Mouse (Mus musculus) forebrain, embryonic 13.5 days (tissue): ENCODE measurements around the gene Ajuba. TPM values are rescaled to one million over a fixed set of nuclear protein-coding genes. Genes with fewer than 3 reads are reported as not detected.

Experiments
- ATAC-seq: fragments of 200-750 bp; cut with Nextera tagmentation; 2 replicates; pipeline ENCODE4 v1.8.0; 2017
- H3K27ac ChIP-seq: fragments of 300-500 bp; sonication (generic); 2 replicates; pipeline ENCODE4 v1.5.1; 2015; ENCODE audit warnings: inconsistent platforms, mild to moderate bottlenecking, moderate library complexity
- H3K27me3 ChIP-seq: fragments of 300-500 bp; sonication (generic); 2 replicates; pipeline ENCODE4 v1.6.1; 2015; ENCODE audit warnings: mild to moderate bottlenecking, inconsistent platforms
- H3K36me3 ChIP-seq: fragments of 300-500 bp; sonication (generic); 2 replicates; pipeline ENCODE4 v1.6.1; 2015; ENCODE audit warnings: mild to moderate bottlenecking, inconsistent platforms; ENCODE audit not compliant: poor library complexity, severe bottlenecking
- H3K4me1 ChIP-seq: fragments of 300-500 bp; sonication (generic); 2 replicates; pipeline ENCODE4 v1.6.1; 2015; ENCODE audit warnings: inconsistent platforms
- H3K4me2 ChIP-seq: fragments of 300-500 bp; sonication (generic); 2 replicates; pipeline ENCODE4 v1.6.1; 2015; ENCODE audit warnings: inconsistent platforms, mild to moderate bottlenecking, moderate library complexity
- H3K4me3 ChIP-seq: fragments of 300-500 bp; sonication (generic); 2 replicates; pipeline ENCODE4 v1.5.1; 2015; ENCODE audit warnings: mild to moderate bottlenecking, inconsistent platforms
- H3K9ac ChIP-seq: fragments of 300-500 bp; sonication (generic); 2 replicates; pipeline ENCODE4 v1.6.1; 2015; ENCODE audit warnings: mild to moderate bottlenecking, inconsistent platforms
- H3K9me3 ChIP-seq: fragments of 300-500 bp; sonication (generic); replicated peaks from 2 replicates; pipeline ENCODE4 v1.6.1; 2016; ENCODE audit warnings: inconsistent platforms
- WGBS: fragments of 180-500 bp; shearing (Covaris S2); methylation state at CpG from one replicate; pipeline ENCODE4 v1.1.7; 2015; 5-methylcytosine and 5-hydroxymethylcytosine counted together
- polyA plus RNA-seq: library from polyadenylated mRNA; unstranded; fragments of >200 nt; fragmentation: Nextera tagmentation; extraction: Ambion mirVana; gene quantifications from 2 replicates; pipeline ENCODE4 v1.2.1, GENCODE M21; 2015

Gene Ajuba
- polyA plus RNA-seq, 1 experiment from 2014 or later = 18.8 TPM

DNA sequence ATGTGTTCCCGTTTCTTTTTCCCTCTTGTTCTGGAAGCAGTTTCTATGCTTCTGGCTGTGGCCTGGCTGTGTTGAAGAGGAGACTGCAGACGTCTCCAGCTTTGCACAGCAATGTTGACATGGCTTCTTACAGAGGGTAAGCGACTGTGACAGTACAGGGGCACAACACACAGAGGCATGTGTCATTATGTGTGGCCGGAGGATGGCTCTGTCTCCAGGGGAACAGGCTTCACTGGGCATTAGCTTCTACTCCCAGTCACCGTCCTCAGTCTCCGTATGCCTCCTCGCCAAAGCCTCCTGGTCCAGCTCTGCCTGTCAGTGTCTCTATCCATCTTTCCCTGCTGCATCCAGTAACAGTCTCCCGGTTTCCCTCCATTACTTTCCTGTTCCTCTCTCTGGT is 29.9 kb upstream of the Ajuba start:
- H3K27me3 ChIP-seq = no peaks in the 10 kb centered on the region
- no peak overlapping the region for H3K27ac ChIP-seq
- H3K4me2 ChIP-seq = no peak overlapping the region
- ATAC-seq = no peak
- no peak overlapping the region for H3K4me3 ChIP-seq
- H3K36me3 ChIP-seq = peaks cover 16% of the 10 kb centered on the region; the same call in 1 of the 2 replicates
- WGBS = 64% methylated on average over 8 of the region's 8 CpGs
- peaks cover 19% of the 10 kb centered on the region for H3K4me1 ChIP-seq
- H3K9ac ChIP-seq = no peak overlapping the region; the same call in 1 of the 2 replicates
- H3K9me3 ChIP-seq = no peaks in the 10 kb centered on the region

DNA sequence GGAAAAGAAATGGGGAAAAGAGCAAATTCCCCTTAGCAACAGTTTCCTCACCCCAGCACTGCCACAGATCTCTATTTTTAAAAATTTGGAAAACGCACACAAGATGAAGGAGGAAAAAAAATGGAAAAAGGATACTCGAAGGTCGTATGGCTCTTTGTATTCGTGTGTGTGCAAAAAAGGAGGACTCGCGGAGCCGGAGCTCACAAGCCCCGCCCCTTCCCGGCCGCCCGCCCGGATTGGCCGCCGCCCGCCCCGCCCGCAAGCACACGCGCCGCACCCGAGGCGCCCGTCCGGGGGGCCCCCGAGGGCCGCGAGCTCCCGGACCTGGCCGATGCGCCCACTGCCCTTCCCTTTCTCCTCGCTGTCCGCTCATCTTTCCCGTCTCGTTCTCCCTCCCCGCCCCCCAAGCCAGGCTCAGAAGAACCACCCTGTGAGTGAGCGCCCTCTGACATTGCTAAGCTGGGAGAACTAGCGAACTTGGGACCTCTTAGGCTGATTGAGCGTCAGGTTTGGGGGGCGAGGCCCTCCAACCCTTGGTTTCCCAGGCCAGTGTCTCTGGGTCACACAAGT is 28.5 kb upstream of the Ajuba start, which contains the start of gene 4931414P19Rik:
Gene 4931414P19Rik, minus strand, starts transcription at position 242 of the 570 bp plus-strand sequence.
- peak; percentile 32 for ATAC-seq
- H3K27me3 ChIP-seq = no peaks in the 10 kb centered on the region
- peak within 1 kb of the TSS; percentile 41 for H3K4me3 ChIP-seq
- peak within 1 kb of the TSS; percentile 56 for H3K4me2 ChIP-seq
- peak within 1 kb of the TSS; percentile 3 for H3K27ac ChIP-seq
- H3K36me3 ChIP-seq = 0 out of 2 replicates have a peak, but pooled peaks cover 4% of the 10 kb centered on the region
- peak within 1 kb of the TSS; percentile 61 for H3K9ac ChIP-seq
- peaks cover 21% of the 10 kb centered on the region for H3K4me1 ChIP-seq
- H3K9me3 ChIP-seq = no peaks in the 10 kb centered on the region
- 3% methylated on average over 26 of the region's 39 CpGs for WGBS

DNA sequence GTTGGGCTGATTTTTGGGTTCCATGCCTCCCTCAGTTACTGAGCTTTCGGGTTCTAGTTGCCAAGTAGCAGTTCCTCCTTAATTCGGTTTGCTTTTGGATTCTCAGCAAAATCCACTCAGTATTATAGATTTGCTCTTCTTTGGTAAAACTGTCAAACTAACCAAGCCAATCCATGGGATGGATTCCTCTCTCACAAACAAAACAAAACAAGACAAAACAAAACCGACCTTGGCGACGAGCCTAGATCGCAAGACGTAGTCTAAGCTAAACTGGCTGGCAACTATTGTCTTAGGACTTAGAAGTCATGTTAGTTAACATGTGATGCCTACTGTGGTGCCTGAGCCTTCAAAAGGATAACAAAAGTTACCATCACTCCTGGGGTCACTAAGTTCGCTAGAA is 26.3 kb upstream of the Ajuba start:
- peak overlapping the region; percentile 59 for H3K4me2 ChIP-seq
- peak overlapping the region; percentile 61 for H3K4me3 ChIP-seq
- H3K4me1 ChIP-seq = peaks cover 21% of the 10 kb centered on the region
- WGBS = 83% methylated on average over 8 of the region's 8 CpGs
- ATAC-seq = no peak
- H3K27me3 ChIP-seq = no peaks in the 10 kb centered on the region
- no peaks in the 10 kb centered on the region for H3K36me3 ChIP-seq
- H3K9me3 ChIP-seq = no peaks in the 10 kb centered on the region
- H3K27ac ChIP-seq = peak overlapping the region; percentile 60
- no peak overlapping the region for H3K9ac ChIP-seq

DNA sequence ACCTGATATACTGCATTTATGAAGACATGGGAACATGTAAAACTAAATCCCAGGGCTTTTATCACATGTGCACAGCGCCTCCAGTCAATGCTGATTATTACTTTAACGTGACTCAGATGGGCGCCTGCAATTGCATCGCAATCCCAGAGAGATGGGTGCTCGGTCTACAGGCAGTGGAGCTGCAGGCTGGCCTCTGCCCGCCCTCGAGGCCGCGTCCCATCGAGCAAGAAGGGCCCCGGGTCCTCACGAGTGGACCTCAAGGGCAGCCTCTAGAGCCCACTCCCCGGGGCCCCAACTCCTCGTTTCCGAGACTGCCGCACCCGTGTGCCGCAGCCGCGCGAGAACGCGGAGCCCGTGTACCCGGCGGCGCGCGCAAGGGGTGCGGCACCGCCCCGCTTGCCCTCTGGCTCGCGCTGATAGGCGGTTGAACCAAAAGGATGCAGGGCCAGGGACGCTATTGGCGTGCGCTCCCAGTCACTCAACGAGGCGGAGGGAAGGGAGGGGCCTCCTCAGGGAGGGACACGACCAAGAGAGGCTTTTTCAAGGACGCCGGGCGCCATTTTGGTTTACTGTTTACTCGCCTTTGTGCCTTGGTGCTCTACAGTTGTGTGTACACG is 25.8 kb upstream of the Ajuba start:
- Histone ChIP-seq H3K27me3 (no peaks in the 10 kb centered on the region), H3K9me3 (no peaks in the 10 kb centered on the region), H3K36me3 (no peaks in the 10 kb centered on the region), H3K27ac (peak overlapping the region; percentile 90), H3K4me2 (peak overlapping the region; percentile 59), H3K9ac (peak overlapping the region; percentile 84), H3K4me1 (peaks cover 21% of the 10 kb centered on the region), H3K4me3 (peak overlapping the region; percentile 61)
- ATAC-seq = peak; percentile 99
- under 1% methylated on average over 46 of the region's 46 CpGs for WGBS

DNA sequence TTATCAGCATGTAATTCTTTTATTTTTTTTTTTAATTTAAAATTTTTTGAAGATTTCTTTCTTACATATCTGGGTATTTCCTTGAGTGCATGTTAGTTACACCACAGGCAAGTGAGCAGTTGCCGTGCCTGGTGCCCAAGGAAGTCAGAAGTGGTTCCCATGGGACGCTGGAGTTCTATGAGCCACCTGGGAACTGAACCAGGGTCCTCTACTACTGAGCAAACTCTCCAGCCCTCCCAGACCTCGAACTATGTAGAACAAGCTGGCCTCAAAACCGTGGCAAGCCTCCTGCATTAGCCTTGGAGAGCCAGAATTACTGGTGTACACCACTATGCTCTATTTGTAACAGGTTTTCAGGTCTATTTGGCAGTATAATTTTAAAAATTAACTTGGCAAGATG is 25.3 kb upstream of the Ajuba start:
- 35% methylated on average over 4 of the region's 4 CpGs for WGBS

DNA sequence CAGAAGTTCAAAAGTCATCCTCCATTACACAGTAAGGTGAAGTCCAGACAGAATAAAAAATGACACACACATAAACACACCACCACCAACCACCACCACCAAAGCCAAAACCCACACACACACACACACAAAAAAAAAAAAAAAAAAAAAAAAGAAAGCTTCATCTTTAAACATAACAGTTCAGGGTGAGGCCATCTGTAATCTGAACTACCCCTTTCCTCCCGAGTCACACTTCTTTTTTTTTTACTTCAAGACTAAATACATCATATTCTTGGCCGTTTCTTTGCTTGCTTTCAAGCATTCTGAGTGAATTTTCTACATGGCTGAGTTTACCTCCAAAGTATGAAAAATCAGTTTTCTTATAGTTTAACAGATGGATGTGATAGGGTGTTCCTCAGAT is 24.2 kb upstream of the Ajuba start:
- peaks cover 21% of the 10 kb centered on the region for H3K4me1 ChIP-seq
- H3K27me3 ChIP-seq = no peaks in the 10 kb centered on the region
- no peak overlapping the region for H3K4me2 ChIP-seq
- H3K4me3 ChIP-seq = no peak overlapping the region
- H3K27ac ChIP-seq = no peak overlapping the region
- H3K9ac ChIP-seq = no peak overlapping the region
- H3K36me3 ChIP-seq = no peaks in the 10 kb centered on the region
- H3K9me3 ChIP-seq = no peaks in the 10 kb centered on the region
- 86% methylated on average over 2 of the region's 2 CpGs for WGBS
- ATAC-seq = no peak

More for the DNA sequence above, 25.3 kb upstream of the Ajuba start:
- Histone ChIP-seq H3K27ac (peak overlapping the region; percentile 90), H3K4me3 (peak overlapping the region; percentile 61), H3K9me3 (no peaks in the 10 kb centered on the region), H3K36me3 (no peaks in the 10 kb centered on the region), H3K27me3 (no peaks in the 10 kb centered on the region), H3K9ac (peak overlapping the region; percentile 84), H3K4me2 (peak overlapping the region; percentile 59), H3K4me1 (peaks cover 21% of the 10 kb centered on the region)
- no peak; the same call in 1 of the 2 replicates for ATAC-seq

DNA sequence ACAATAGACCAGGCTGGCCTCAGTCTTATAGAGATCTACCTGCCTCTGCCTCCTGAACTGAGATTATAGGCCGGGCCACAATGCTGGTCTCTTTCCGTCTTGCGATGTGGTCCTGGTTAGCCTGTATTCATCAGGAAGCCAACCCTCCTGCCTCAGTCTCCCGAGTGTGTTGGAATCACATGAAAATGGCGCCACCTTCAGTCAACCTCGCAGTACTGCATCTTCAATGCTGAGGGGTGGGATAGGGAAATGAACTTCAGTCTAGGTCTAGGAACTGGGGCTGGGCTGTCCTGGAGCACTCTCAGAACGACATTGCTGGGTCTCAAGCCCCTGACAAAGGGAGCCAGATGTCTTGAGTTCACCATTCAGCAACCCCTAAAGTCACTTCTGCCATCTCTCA is 19.7 kb upstream of the Ajuba start:
- Histone ChIP-seq H3K36me3 (peaks cover 17% of the 10 kb centered on the region; the same call in 1 of the 2 replicates), H3K27me3 (no peaks in the 10 kb centered on the region), H3K4me2 (no peak overlapping the region), H3K4me3 (no peak overlapping the region), H3K27ac (no peak overlapping the region), H3K9me3 (no peaks in the 10 kb centered on the region), H3K4me1 (0 out of 2 replicates have a peak, but pooled peaks cover 4% of the 10 kb centered on the region), H3K9ac (no peak overlapping the region)
- ATAC-seq = no peak
- 78% methylated on average over 7 of the region's 7 CpGs for WGBS

DNA sequence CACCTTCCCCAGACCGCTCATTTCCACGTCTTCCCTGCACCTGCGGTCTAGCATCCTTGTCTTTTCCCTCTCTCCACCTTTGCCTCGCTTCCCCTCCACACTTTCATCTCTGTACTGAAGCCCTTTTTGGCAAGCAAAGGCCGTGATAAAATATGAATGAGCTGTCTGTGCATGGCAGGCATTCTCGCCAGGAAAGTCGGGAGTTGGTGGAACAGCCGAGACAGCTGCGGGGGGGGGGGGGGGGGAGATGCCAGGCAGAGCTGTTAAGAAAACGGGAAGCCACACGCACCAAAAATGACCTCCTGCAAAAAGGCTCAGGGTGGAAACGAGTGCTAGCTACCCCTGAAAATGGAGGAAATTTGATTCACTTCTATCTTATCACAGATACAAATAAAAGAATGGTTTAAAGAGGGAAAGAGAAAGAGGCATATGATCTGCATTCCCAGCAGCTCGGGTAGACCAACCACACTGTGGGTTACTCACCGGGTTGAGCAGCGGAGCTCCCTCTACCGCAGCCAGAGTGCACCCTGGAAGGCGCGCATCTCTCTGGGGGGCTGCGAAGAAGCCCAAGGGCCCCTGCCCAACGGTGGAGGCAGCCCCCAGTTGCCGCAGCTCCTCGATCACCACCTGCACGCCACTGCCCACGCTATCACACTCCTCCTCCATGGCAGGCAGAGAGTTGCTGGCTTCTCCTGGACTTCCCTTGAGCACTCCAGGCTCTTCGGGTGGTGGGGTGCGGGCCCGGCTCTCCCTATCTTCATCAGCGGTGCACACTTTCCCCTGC is 17.5 kb upstream of the Ajuba start:
- H3K4me3 ChIP-seq = no peak overlapping the region

DNA sequence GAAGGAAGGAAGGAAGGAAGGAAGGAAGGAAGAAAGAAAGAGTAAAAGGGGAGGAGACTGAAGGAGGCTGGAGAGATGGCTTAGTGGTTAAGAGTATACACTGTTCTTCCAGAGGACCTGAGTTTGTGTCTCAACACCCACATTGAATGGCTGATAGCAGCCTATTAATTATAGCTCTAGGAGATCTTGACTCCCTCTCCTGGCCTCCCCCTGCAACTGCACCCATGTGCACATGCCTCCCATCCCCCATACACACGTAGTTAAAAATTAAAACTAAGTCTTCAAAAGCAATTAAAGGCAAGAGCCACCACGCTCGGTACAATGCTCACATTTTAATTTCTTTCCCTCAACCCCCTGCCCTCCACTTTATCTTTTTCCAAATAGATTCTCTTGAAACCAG is 16.7 kb upstream of the Ajuba start:
- no peak for ATAC-seq
- Histone ChIP-seq H3K9ac (no peak overlapping the region), H3K4me1 (0 out of 2 replicates have a peak, but pooled peaks cover 4% of the 10 kb centered on the region), H3K27me3 (no peaks in the 10 kb centered on the region), H3K9me3 (no peaks in the 10 kb centered on the region), H3K4me2 (no peak overlapping the region), H3K36me3 (peaks cover 17% of the 10 kb centered on the region; the same call in 1 of the 2 replicates), H3K4me3 (no peak overlapping the region), H3K27ac (no peak overlapping the region)
- 84% methylated on average over 3 of the region's 3 CpGs for WGBS

More for the DNA sequence above, 17.5 kb upstream of the Ajuba start:
- 71% methylated on average over 27 of the region's 28 CpGs for whole genome bisulfite sequencing
- Histone ChIP-seq H3K27ac (no peak overlapping the region), H3K4me1 (0 out of 2 replicates have a peak, but pooled peaks cover 4% of the 10 kb centered on the region), H3K9me3 (no peaks in the 10 kb centered on the region), H3K9ac (no peak overlapping the region), H3K4me2 (no peak overlapping the region), H3K36me3 (peaks cover 17% of the 10 kb centered on the region; the same call in 1 of the 2 replicates), H3K27me3 (no peaks in the 10 kb centered on the region)
- ATAC-seq = no peak

DNA sequence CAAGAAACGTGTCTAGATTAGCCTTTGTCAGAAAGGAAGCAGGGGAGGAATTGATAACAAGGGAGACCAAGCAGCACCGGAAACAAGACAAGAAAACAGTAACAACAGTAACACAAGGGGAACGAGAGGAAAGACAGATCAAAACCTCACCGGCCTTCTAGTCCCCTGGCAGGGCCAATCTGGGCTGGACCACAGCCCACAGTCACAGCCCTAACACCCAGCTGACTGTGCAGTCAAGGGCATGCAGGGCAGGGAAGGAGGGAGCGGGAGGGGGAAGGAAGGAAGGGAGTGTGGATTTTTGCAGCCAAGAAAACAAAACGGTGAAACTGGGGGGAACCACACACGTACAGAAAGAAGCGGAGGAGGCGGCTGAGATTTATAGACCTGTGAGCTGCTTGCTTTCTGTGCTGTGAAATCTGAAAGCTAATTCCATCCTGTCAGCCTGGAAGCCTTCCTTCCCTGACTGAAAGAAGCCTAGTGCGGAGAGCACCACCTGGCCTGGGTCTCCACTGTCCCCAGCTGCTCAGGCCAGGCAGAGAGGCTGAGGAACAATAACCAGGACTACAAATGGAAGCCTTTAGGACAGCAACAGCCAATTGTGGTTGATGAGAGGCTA is 15.1 kb upstream of the Ajuba start:
- ATAC-seq = no peak
- Histone ChIP-seq H3K36me3 (peaks cover 17% of the 10 kb centered on the region; the same call in 1 of the 2 replicates), H3K4me2 (no peak overlapping the region), H3K9ac (peak overlapping the region; percentile 26), H3K27ac (peak overlapping the region; percentile 40; the same call in 1 of the 2 replicates), H3K4me1 (0 out of 2 replicates have a peak, but pooled peaks cover 4% of the 10 kb centered on the region), H3K27me3 (no peaks in the 10 kb centered on the region), H3K9me3 (no peaks in the 10 kb centered on the region), H3K4me3 (no peak overlapping the region)
- WGBS = 75% methylated on average over 10 of the region's 10 CpGs

DNA sequence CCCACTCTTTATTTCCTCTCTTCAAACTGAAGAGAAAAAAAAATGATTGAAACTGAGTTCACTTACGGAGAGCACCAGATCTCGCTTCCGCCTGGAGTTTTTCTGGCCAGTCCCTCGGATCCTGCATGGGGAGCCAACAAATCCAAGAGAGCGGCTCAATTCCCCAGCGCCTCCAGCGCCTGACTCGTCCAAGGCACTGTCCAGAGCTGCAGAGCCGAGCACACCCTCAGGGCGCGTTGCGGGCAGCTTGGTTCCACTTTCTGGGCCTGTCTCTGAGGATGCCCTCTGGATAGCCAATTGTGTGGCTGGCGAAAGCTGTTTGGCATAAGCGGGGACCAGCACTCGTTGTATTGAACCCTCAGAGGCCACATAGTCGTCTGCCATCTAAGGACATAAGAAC is 13.7 kb upstream of the Ajuba start:
- no peak overlapping the region for H3K4me3 ChIP-seq
- 0 out of 2 replicates have a peak, but pooled peaks cover 4% of the 10 kb centered on the region for H3K4me1 ChIP-seq
- no peaks in the 10 kb centered on the region for H3K27me3 ChIP-seq
- no peak overlapping the region for H3K9ac ChIP-seq
- H3K9me3 ChIP-seq = no peaks in the 10 kb centered on the region
- ATAC-seq = no peak
- WGBS = 93% methylated on average over 16 of the region's 16 CpGs
- no peak overlapping the region for H3K4me2 ChIP-seq
- H3K27ac ChIP-seq = no peak overlapping the region
- peaks cover 19% of the 10 kb centered on the region; the same call in 1 of the 2 replicates for H3K36me3 ChIP-seq
